Mouse (Mus musculus): ENCODE results near the gene Cldn14. TPM values are rescaled to one million over a fixed set of nuclear protein-coding genes. Genes with fewer than 3 reads are reported as not detected.

Cldn14 gene
- total and polyA plus RNA-seq, 3 experiments, result not detected

- no peak for DNase-seq (ENCODE audit: low read depth, low spot score)
- Histone ChIP-seq H3K4me3 (ENCODE audit: control insufficient read depth in 1 of 2, insufficient read depth in 1 of 2, low read depth in 2 of 2, low read length in 2 of 2) (no peak overlapping the region), H3K9ac (ENCODE audit: control insufficient read depth, low read depth, low read length, poor library complexity, severe bottlenecking) (no peak overlapping the region), H3K27me3 (ENCODE audit: control insufficient read depth in 1 of 2, insufficient read depth in 2 of 2, low read length in 2 of 2) (no peaks in the 10 kb centered on the region), H3K9me3 (replicated peaks; ENCODE audit: insufficient read depth, low read length) (no peaks in the 10 kb centered on the region), H3K4me1 (ENCODE audit: control insufficient read depth in 1 of 2, insufficient read depth in 2 of 2, low read length in 2 of 2) (peaks cover 6 to 15% of the 10 kb centered on the region in 2 experiments; a peak in 3 of 4 replicates), H3K36me3 (ENCODE audit: control insufficient read depth in 1 of 2, insufficient read depth in 2 of 2, low read length in 2 of 2) (peaks cover 0 to 7% of the 10 kb centered on the region in 2 experiments; a peak in 2 of 4 replicates), H3K27ac (ENCODE audit: control insufficient read depth, low read depth, low read length) (no peak overlapping the region), H3K79me2 (ENCODE audit: control insufficient read depth, insufficient read depth, low read length, poor library complexity) (no peaks in the 10 kb centered on the region; the same call in 1 of the 2 replicates)
- TF ChIP-seq MYB (IDR thresholded peaks at IDR 0.05; ENCODE audit: low read depth, low read length), result no peak
- no peak for TF ChIP-seq MAX (IDR thresholded peaks at IDR 0.05; ENCODE audit: low read length)
- TF ChIP-seq CHD1 (IDR thresholded peaks at IDR 0.05; ENCODE audit: low read depth, low read length), result no peak
- TF ChIP-seq USF2 (IDR thresholded peaks at IDR 0.05; ENCODE audit: borderline replicate concordance in 1 of 2, insufficient read depth in 1 of 2, low read depth in 1 of 2, low read length in 2 of 2), result no peak
- no peak for TF ChIP-seq MAFK (IDR thresholded peaks at IDR 0.05; ENCODE audit: borderline replicate concordance, low read depth, low read length)
- no peak for TF ChIP-seq CHD2 (IDR thresholded peaks at IDR 0.05; ENCODE audit: low read length)
- no peak for TF ChIP-seq CTCF (IDR thresholded peaks at IDR 0.05 in 2 of 3, conservative IDR thresholded peaks at IDR 0.05 in 1 of 3; ENCODE audit: control insufficient read depth in 1 of 3, insufficient read depth in 1 of 3, low read depth in 2 of 3, low read length in 3 of 3, poor library complexity in 1 of 3, severe bottlenecking in 1 of 3)
- TF ChIP-seq SMC3 (IDR thresholded peaks at IDR 0.05; ENCODE audit: low read depth, low read length), result no peak
- TF ChIP-seq NELFE (IDR thresholded peaks at IDR 0.05; ENCODE audit: low read depth, low read length), result no peak
These were observed 100.9 kb downstream of the Cldn14 start for GRCm38 (mm10) chr16:93907761-93908160.

DNA sequence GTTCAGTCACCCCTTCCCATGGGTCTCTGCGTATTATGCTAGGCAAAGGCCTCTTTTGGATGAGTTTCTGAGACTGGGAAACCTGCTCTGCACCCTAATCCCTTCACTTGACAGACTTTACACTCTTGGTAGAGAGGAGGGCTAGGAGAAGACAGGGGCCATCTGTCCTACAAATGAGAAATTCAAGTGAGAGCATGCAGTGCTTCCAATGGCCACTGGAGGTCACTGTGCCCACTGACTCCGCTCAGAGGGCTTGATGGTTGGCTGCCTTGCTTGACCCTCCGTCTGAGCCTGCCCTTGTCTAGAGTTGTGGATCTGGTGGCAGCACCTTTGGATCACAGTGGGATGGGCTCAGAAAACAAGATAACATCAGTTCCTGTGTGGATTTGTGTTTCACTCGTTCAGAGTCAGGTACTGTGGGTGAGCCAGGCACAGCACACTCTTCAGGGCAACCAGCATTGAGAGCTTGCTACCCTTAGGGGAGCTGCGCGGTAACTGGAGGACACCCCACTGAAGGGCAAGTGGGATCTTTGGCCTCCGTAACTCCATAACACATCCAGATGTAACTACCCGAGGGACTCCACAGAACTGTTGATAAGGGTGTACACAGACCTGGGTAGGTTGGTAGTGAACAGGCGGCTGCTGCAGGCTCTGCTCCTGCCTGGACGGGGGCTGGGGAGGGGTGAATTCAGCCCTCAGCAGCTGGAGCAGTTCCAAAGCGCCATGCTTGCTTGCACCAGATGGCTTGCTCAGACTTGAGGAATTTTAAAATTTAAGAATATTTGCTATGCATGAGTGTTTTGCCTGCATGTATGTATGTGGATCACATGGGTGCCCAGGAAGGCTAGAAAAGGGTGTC, 102.3 kb downstream of the Cldn14 start:
- Histone ChIP-seq H3K27me3 (ENCODE audit: control insufficient read depth in 1 of 2, insufficient read depth in 2 of 2, low read length in 2 of 2) (no peaks in the 10 kb centered on the region), H3K4me3 (ENCODE audit: control insufficient read depth in 1 of 2, insufficient read depth in 1 of 2, low read depth in 2 of 2, low read length in 2 of 2) (no peak overlapping the region), H3K27ac (ENCODE audit: control insufficient read depth, low read depth, low read length) (no peak overlapping the region), H3K9ac (ENCODE audit: control insufficient read depth, low read depth, low read length, poor library complexity, severe bottlenecking) (no peak overlapping the region), H3K36me3 (ENCODE audit: control insufficient read depth in 1 of 2, insufficient read depth in 2 of 2, low read length in 2 of 2) (peaks cover 2 to 7% of the 10 kb centered on the region in 2 experiments; a peak in 3 of 4 replicates), H3K4me1 (ENCODE audit: control insufficient read depth in 1 of 2, insufficient read depth in 2 of 2, low read length in 2 of 2) (peaks cover 6 to 13% of the 10 kb centered on the region in 2 experiments; a peak in 3 of 4 replicates), H3K9me3 (replicated peaks; ENCODE audit: insufficient read depth, low read length) (no peaks in the 10 kb centered on the region), H3K79me2 (ENCODE audit: control insufficient read depth, insufficient read depth, low read length, poor library complexity) (no peaks in the 10 kb centered on the region; the same call in 1 of the 2 replicates)
- DNase-seq (ENCODE audit: low read depth, low spot score), result peak; percentile 60
- TF ChIP-seq NELFE (IDR thresholded peaks at IDR 0.05; ENCODE audit: low read depth, low read length), result no peak
- peak; percentile 68 for TF ChIP-seq RAD21 (IDR thresholded peaks at IDR 0.05; ENCODE audit: low read depth, low read length)
- TF ChIP-seq SMC3 (IDR thresholded peaks at IDR 0.05; ENCODE audit: low read depth, low read length), result peak; percentile 69
- no peak for TF ChIP-seq ZNF384 (IDR thresholded peaks at IDR 0.05; ENCODE audit: low read depth, low read length)
- peak; percentile 89 to 98 (median 95) for TF ChIP-seq CTCF (IDR thresholded peaks at IDR 0.05 in 2 of 3, conservative IDR thresholded peaks at IDR 0.05 in 1 of 3; ENCODE audit: control insufficient read depth in 1 of 3, insufficient read depth in 1 of 3, low read depth in 2 of 3, low read length in 3 of 3, poor library complexity in 1 of 3, severe bottlenecking in 1 of 3)
- peak; percentile 56 for TF ChIP-seq ZC3H11A (IDR thresholded peaks at IDR 0.05; ENCODE audit: low read depth, low read length)
- no peak for TF ChIP-seq MYB (IDR thresholded peaks at IDR 0.05; ENCODE audit: low read depth, low read length)

Measured in MEL (cell line).